Mouse (Mus musculus) heart, embryonic 10.5 days (tissue): Measurements from ENCODE around the gene Shc1. TPM values are rescaled to one million over a fixed set of nuclear protein-coding genes. Genes with fewer than 3 reads are reported as not detected.

Experiments used
- DNase-seq: peaks from one replicate; pipeline ENCODE4 v3.0.0-alpha.2; 2017; ENCODE audit warnings: low spot score
- H3K27ac ChIP-seq: fragments of 300-500 bp; sonication (generic); 2 replicates; pipeline ENCODE4 v1.5.1; 2016; ENCODE audit warnings: mild to moderate bottlenecking
- H3K27me3 ChIP-seq: fragments of 300-500 bp; sonication (generic); 2 replicates; pipeline ENCODE4 v1.6.1; 2016; ENCODE audit warnings: mild to moderate bottlenecking; ENCODE audit not compliant: poor library complexity, insufficient read depth, severe bottlenecking
- H3K36me3 ChIP-seq: fragments of 300-500 bp; sonication (generic); 2 replicates; pipeline ENCODE4 v1.6.1; 2016; ENCODE audit warnings: mild to moderate bottlenecking, moderate library complexity
- H3K4me1 ChIP-seq: fragments of 300-500 bp; sonication (generic); 2 replicates; pipeline ENCODE4 v1.6.1; 2016; ENCODE audit warnings: mild to moderate bottlenecking
- H3K4me3 ChIP-seq: fragments of 300-500 bp; sonication (generic); 2 replicates; pipeline ENCODE4 v1.5.1; 2016; ENCODE audit warnings: mild to moderate bottlenecking, moderate library complexity
- H3K9me3 ChIP-seq: fragments of 300-500 bp; sonication (generic); 2 replicates; pipeline ENCODE4 v1.6.1; 2016; ENCODE audit warnings: mild to moderate bottlenecking, moderate library complexity
- WGBS: fragments of 180-500 bp; shearing (Covaris S2); methylation state at CpG from one replicate; pipeline ENCODE4 v1.1.7; 2016; 5-methylcytosine and 5-hydroxymethylcytosine counted together
- polyA plus RNA-seq: library from polyadenylated mRNA; unstranded; fragments of >200 nt; fragmentation: Nextera tagmentation; extraction: Ambion mirVana; gene quantifications from 2 replicates; pipeline ENCODE4 v1.2.1, GENCODE M21; 2016

The Shc1 gene
- polyA plus RNA-seq, 1 experiment from 2014 or later: 72.2 TPM

- Histone ChIP-seq H3K9me3 (no peaks in the 10 kb centered on the region), H3K4me1 (peaks cover 12% of the 10 kb centered on the region), H3K27me3 (no peaks in the 10 kb centered on the region), H3K27ac (peak within 1 kb of the TSS; percentile 84), H3K4me3 (peak within 1 kb of the TSS; percentile 68), H3K36me3 (peaks cover 58% of the 10 kb centered on the region)
- peak; percentile 99 for DNase-seq
- 7% methylated on average over 28 of the region's 28 CpGs for WGBS
Measured at GRCm38 (mm10) chr3:89411490-89412393, 6.5 kb upstream of the Shc1 start, which contains the start of gene Flad1. Gene Flad1 (minus strand): TSS chr3:89411870.

DNA sequence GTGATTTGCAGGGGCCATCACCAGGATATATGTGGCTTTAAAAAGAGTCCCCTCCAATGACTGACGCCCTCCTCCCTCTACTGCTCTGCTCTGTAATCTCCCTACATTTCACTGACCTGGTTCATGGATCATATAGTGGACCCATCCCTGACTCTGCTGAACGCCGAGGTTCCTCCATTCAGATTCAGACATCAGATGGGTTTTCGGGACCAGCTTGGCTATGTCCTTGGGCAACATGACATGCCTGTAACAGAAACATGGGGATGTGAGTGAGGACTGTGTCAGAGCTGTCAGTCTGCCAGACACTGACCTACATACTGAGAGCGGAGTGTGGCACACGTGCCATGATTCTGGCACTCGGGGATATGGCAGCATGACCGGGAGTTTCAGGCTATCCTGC is 2.1 kb upstream of the Shc1 start:
- DNase-seq: no peak
- Histone ChIP-seq H3K27me3 (no peaks in the 10 kb centered on the region), H3K4me1 (peaks cover 24% of the 10 kb centered on the region), H3K27ac (no peak overlapping the region), H3K36me3 (peaks cover 36% of the 10 kb centered on the region), H3K9me3 (no peaks in the 10 kb centered on the region), H3K4me3 (peak overlapping the region; percentile 67; the same call in 1 of the 2 replicates)
- 96% methylated on average over 8 of the region's 8 CpGs for WGBS

GRCm38 (mm10) chr3:89417131-89417530 is 1.1 kb upstream of the Shc1 start:
- H3K4me3 ChIP-seq: peak overlapping the region; percentile 67
- DNase-seq: no peak
- H3K4me1 ChIP-seq: peaks cover 33% of the 10 kb centered on the region
- peak overlapping the region; percentile 92 for H3K27ac ChIP-seq
- no peaks in the 10 kb centered on the region for H3K9me3 ChIP-seq
- H3K36me3 ChIP-seq: peaks cover 36% of the 10 kb centered on the region
- 36% methylated on average over 2 of the region's 2 CpGs for WGBS
- H3K27me3 ChIP-seq: no peaks in the 10 kb centered on the region

- Histone ChIP-seq H3K4me1 (peaks cover 40% of the 10 kb centered on the region), H3K4me3 (peak overlapping the region; percentile 67), H3K27me3 (no peaks in the 10 kb centered on the region), H3K27ac (peak overlapping the region; percentile 92), H3K9me3 (no peaks in the 10 kb centered on the region), H3K36me3 (peaks cover 35% of the 10 kb centered on the region)
- under 1% methylated on average over 20 of the region's 20 CpGs for WGBS
- no peak for DNase-seq
Measured at GRCm38 (mm10) chr3:89417840-89418169, 438 bp upstream of the Shc1 start.

DNA sequence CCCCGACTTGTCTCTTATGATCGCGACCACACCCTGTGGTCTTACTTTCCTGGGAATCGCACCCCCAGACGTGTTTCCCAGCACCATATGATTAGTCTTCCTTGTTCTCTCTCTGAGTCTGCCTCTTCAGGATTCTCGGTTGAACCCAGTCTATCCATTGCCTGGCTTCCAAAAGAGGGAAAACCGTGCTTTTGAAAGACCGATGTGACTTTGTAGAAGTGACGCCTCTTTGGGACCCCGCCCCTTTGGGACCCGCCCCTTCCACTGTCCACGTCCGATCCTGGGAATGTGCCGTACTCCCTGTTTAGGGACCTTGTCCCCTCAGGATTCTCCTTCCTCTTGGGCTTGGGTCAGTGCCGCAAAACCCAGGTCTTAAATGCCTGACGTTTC is 613 bp downstream of the Shc1 start:
- peaks cover 50% of the 10 kb centered on the region for H3K4me1 ChIP-seq

GRCm38 (mm10) chr3:89419571-89419970 is 1.3 kb downstream of the Shc1 start:
- Histone ChIP-seq H3K4me1 (peaks cover 57% of the 10 kb centered on the region), H3K4me3 (peak overlapping the region; percentile 67), H3K36me3 (peaks cover 37% of the 10 kb centered on the region), H3K27me3 (no peaks in the 10 kb centered on the region), H3K9me3 (no peaks in the 10 kb centered on the region), H3K27ac (peak overlapping the region; percentile 92)
- DNase-seq: peak; percentile 85
- under 1% methylated on average over 9 of the region's 9 CpGs for WGBS

More for the DNA sequence above, 613 bp downstream of the Shc1 start:
- no peaks in the 10 kb centered on the region for H3K9me3 ChIP-seq
- peak overlapping the region; percentile 92 for H3K27ac ChIP-seq
- H3K27me3 ChIP-seq: no peaks in the 10 kb centered on the region
- WGBS: under 1% methylated on average over 16 of the region's 16 CpGs
- peaks cover 37% of the 10 kb centered on the region for H3K36me3 ChIP-seq
- peak overlapping the region; percentile 67 for H3K4me3 ChIP-seq
- DNase-seq: peak; percentile 92

GRCm38 (mm10) chr3:89419981-89420380 is 1.7 kb downstream of the Shc1 start:
- Histone ChIP-seq H3K4me1 (peaks cover 61% of the 10 kb centered on the region), H3K27me3 (no peaks in the 10 kb centered on the region), H3K4me3 (peak overlapping the region; percentile 67), H3K9me3 (no peaks in the 10 kb centered on the region), H3K27ac (peak overlapping the region; percentile 92), H3K36me3 (peaks cover 37% of the 10 kb centered on the region)
- WGBS: 11% methylated on average over 3 of the region's 3 CpGs
- DNase-seq: no peak

DNA sequence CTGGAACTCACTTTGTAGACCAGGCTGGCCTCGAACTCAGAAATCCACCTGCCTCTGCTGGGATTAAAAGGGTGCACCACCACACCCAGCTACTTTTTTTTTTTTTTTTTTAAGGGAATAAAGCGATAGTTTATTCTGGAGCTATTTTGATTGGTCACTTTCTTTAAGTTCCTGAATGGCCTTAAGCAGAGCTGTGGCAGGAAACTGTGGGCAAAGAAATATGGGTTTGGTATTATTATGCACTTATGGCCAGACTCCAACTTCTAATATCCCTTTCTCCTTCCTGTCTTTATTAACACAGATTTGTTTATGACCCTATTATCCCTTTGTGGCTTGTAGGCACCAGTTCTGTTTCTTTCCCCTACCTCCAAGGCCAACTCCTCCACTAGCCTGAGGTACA is 2.2 kb downstream of the Shc1 start:
- Histone ChIP-seq H3K4me1 (peaks cover 61% of the 10 kb centered on the region), H3K27ac (peak overlapping the region; percentile 87), H3K36me3 (peaks cover 37% of the 10 kb centered on the region), H3K4me3 (peak overlapping the region; percentile 64), H3K9me3 (no peaks in the 10 kb centered on the region), H3K27me3 (no peaks in the 10 kb centered on the region)
- 50% methylated on average over 2 of the region's 2 CpGs for WGBS
- no peak for DNase-seq

DNA sequence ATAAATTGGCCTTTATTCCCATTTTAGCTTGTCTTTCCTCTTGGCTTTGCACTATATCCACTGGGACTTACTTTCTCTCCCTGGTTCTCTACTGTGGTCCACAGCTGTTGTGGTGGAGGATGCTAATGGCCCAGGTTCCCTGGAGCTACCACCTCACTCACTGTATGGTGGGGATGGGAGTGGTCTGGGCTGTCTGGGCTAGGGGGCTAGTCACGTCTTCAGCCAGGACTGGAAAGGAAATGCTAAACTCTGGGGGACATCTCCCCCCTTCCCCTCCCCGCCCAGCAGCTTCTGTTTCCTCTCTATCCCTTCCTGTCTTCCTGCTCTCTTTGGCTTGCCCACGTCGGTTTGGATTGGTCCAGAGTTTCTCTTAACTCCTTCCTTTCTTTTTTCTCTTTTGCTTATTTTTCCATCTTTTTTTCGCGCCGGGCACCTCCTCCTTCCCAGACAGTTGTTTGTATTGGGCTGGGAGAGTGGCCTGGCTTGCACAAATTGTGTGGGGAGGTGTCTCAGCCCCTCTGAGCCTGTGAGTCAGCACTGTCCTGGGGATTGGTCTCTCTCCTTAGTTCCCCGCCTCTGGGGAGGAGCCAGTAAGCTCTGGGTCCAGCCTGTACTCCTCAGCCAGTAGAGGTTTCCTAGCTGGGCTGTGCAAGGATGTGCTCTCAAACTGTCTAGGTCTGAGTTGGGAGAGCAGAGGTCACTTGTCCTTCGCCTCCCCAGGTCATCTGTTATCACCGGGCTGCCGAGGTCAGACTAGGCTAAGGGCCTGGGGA is 2.9 kb downstream of the Shc1 start:
- DNase-seq: peak; percentile 95
- peaks cover 35% of the 10 kb centered on the region for H3K36me3 ChIP-seq
- H3K27me3 ChIP-seq: no peaks in the 10 kb centered on the region
- WGBS: 2% methylated on average over 11 of the region's 11 CpGs
- peak overlapping the region; percentile 87 for H3K27ac ChIP-seq
- peaks cover 61% of the 10 kb centered on the region for H3K4me1 ChIP-seq
- peak overlapping the region; percentile 64 for H3K4me3 ChIP-seq
- H3K9me3 ChIP-seq: no peaks in the 10 kb centered on the region

GRCm38 (mm10) chr3:89421810-89422473 is 3.7 kb downstream of the Shc1 start:
- peak overlapping the region; percentile 87 for H3K27ac ChIP-seq
- H3K27me3 ChIP-seq: no peaks in the 10 kb centered on the region
- H3K4me1 ChIP-seq: peaks cover 55% of the 10 kb centered on the region
- H3K4me3 ChIP-seq: peak overlapping the region; percentile 64
- 3% methylated on average over 21 of the region's 22 CpGs for WGBS
- H3K9me3 ChIP-seq: no peaks in the 10 kb centered on the region
- H3K36me3 ChIP-seq: peaks cover 39% of the 10 kb centered on the region
- DNase-seq: no peak

DNA sequence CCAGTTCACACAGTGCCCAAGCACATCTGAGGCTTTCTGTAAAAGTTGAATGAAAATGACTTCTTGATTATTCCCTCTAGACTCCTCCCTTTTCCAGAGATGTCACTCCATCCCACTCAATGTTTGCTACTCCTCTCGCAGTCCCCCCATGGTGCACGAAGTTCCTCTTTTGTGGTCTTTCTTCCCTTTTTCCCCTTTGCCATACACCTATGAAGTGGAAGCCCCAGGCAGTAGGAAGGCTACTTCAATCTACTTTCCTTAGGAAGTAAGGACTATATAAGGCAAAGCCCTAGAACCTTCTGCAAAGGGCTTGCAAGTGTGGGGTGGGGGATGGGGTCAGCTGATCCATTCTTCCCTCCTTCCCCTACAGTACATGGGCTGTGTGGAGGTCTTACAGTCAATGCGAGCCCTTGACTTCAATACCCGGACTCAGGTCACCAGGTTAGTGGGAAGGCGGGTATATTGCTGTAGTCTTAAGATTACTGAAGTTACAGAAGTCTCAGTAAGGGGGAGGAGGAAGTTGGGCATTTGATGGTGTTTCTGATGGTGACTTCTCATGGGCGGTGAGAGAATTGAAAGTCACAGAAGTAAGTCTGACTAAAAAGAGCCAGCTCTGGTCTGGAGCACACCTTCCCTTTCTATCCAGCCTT is 4.4 kb downstream of the Shc1 start:
- Histone ChIP-seq H3K36me3 (peaks cover 47% of the 10 kb centered on the region), H3K4me1 (peaks cover 55% of the 10 kb centered on the region), H3K27ac (peak overlapping the region; percentile 87; the same call in 1 of the 2 replicates), H3K4me3 (peak overlapping the region; percentile 64), H3K27me3 (no peaks in the 10 kb centered on the region), H3K9me3 (no peaks in the 10 kb centered on the region)
- no peak for DNase-seq
- WGBS: 66% methylated on average over 6 of the region's 6 CpGs

- no peak for DNase-seq
- Histone ChIP-seq H3K27ac (no peak overlapping the region), H3K9me3 (no peaks in the 10 kb centered on the region), H3K27me3 (no peaks in the 10 kb centered on the region), H3K4me3 (no peak overlapping the region), H3K4me1 (peaks cover 52% of the 10 kb centered on the region), H3K36me3 (peaks cover 59% of the 10 kb centered on the region)
- 83% methylated on average over 5 of the region's 5 CpGs for WGBS
Measured at GRCm38 (mm10) chr3:89424416-89425140, 6.3 kb downstream of the Shc1 start.
